Mouse (Mus musculus): Measurements from ENCODE around the gene Tgfbr2. TPM values are rescaled to one million over a fixed set of nuclear protein-coding genes. Genes with fewer than 3 reads are reported as not detected.

Tgfbr2 gene
- polyA plus RNA-seq, 1 experiment from 2014 or later, result 8.9 TPM

DNA sequence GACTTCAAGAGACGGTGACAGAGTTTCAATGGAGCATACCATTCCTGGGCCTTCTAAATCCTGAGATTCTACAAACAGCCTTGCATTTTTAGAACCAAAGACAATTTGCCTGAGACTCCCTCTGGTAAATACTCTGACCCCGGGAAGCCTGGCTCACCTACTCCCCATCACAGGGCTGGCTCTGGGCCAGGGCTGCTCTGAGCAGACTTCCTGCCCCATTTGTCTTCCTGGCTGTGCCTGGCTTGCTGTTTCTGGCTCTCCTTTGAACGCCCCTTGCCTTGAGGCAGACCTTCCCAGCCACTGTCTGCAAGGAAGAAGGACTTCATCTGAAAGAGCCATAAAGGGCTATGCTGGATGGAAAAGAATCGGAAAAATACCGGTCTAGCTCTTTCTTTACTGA is 83.2 kb downstream of the Tgfbr2 start:
- Histone ChIP-seq H3K4me2 (no peak overlapping the region), H3K36me3 (no peaks in the 10 kb centered on the region), H3K9me3 (no peaks in the 10 kb centered on the region), H3K9ac (no peak overlapping the region), H3K27me3 (no peaks in the 10 kb centered on the region), H3K4me1 (replicated peaks) (peaks cover 26% of the 10 kb centered on the region), H3K27ac (peak overlapping the region; percentile 44; the same call in 1 of the 2 replicates), H3K4me3 (no peak overlapping the region)
- 69% methylated on average over 5 of the region's 5 CpGs for WGBS
- no peak for ATAC-seq (ENCODE audit: low FRiP score)

DNA sequence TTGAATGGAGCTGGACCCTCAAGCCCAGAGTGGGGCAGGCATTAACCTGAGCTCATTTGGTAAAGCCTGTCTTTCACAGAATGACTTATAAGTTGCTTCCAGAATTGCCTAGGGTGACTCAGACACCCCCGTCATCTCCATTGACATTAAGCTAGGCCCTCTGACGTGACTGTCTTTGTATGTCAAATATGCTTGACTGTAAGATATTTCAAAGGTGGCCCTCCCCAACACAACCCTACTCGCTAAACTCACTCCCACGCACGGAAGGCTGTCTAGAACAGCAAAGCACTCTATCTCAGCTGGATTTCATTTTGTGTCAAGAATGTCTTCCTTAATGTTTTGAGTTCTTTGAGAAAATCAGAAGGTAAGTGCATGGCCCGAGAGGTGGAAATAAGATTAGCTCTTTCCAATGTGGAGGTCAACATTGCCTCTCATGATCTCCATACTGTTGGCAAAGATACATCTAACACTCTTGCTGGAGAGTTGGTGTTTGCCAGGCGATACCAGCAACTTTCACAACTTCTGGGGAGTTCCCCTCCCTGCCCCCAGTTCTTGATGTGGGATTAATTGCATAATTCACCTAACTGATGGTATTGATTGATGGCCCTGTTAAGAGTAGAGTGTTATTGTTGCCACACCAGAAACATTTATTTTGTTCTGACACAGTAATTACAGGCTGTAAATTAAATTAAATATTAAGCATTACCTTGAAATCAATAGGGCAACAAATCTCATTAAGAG is 83.9 kb downstream of the Tgfbr2 start:
- no peak overlapping the region for H3K4me2 ChIP-seq
- H3K9ac ChIP-seq, result no peak overlapping the region
- 88% methylated on average over 7 of the region's 7 CpGs for WGBS
- H3K4me3 ChIP-seq, result no peak overlapping the region
- H3K4me1 ChIP-seq (replicated peaks), result peaks cover 26% of the 10 kb centered on the region
- H3K27ac ChIP-seq, result no peak overlapping the region
- H3K36me3 ChIP-seq, result no peaks in the 10 kb centered on the region
- no peaks in the 10 kb centered on the region for H3K9me3 ChIP-seq
- no peak for ATAC-seq (ENCODE audit: low FRiP score)
- H3K27me3 ChIP-seq, result no peaks in the 10 kb centered on the region

DNA sequence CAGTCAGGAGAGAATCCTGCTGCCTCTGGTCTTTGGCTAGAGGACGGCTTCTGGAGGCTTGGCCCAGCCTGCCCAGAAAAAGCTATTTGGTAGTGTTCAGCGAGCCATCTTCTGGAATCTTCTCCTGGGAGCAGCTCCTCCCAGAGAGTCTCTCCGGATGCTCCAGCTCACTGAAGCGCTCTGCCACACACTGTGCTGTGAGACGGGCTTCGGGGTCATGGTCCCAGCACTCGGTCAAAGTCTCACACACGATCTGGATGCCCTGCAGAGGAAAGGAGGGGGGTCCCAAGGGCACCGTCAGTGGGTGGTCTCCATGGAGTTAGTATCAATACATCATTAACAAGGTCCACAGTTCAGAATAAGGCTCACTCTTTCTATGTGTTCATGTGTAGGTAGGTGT is 84.9 kb downstream of the Tgfbr2 start:
- H3K9me3 ChIP-seq, result no peaks in the 10 kb centered on the region
- 84% methylated on average over 9 of the region's 9 CpGs for WGBS
- H3K9ac ChIP-seq, result no peak overlapping the region
- no peak overlapping the region for H3K4me2 ChIP-seq
- H3K4me3 ChIP-seq, result no peak overlapping the region
- no peaks in the 10 kb centered on the region for H3K27me3 ChIP-seq
- peaks cover 26% of the 10 kb centered on the region for H3K4me1 ChIP-seq (replicated peaks)
- H3K36me3 ChIP-seq, result no peaks in the 10 kb centered on the region
- ATAC-seq (ENCODE audit: low FRiP score), result no peak
- H3K27ac ChIP-seq, result no peak overlapping the region

DNA sequence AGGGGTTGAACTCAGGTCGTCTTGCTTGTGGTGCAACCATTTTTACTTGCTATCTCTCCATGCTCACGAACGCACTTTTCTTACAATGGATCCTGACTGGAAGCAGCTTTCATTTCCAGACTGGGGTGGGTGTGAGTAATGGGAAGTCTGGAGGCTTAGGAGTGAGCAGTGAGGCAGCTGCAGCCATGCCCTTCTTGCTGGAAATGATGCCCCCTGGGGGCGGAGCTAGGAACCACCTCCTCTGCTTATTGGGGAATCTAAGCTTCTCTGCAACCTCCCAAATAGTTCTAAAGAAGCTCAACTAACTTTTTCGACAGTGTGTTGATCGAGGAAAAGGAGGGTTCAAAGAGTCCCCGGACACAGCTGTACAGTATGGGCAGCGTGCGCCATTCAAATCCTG is 86.2 kb downstream of the Tgfbr2 start:
- Histone ChIP-seq H3K36me3 (no peaks in the 10 kb centered on the region), H3K4me2 (no peak overlapping the region), H3K27me3 (no peaks in the 10 kb centered on the region), H3K4me1 (replicated peaks) (peaks cover 26% of the 10 kb centered on the region), H3K9ac (no peak overlapping the region), H3K4me3 (no peak overlapping the region), H3K9me3 (no peaks in the 10 kb centered on the region), H3K27ac (no peak overlapping the region)
- WGBS, result 81% methylated on average over 9 of the region's 9 CpGs
- no peak for ATAC-seq (ENCODE audit: low FRiP score)

DNA sequence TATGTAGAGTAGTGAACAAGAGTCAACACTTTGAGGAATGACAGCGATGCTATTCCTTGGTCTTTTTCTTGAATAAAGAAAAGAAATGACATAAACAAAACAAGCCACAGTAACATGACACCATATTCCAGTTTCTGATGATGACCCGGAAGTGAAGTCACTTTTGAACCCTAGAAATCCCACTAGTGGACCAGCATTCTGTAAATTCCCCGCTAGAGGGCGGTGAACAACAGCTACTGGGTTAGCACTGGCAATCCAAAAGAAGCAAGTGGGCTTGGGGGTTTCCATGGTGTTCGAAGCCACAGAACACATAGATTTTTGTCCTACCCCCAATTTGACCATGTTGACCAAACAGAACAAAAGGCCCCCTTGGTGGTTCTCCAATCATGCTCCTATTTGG is 87.3 kb downstream of the Tgfbr2 start:
- Histone ChIP-seq H3K9me3 (no peaks in the 10 kb centered on the region), H3K27me3 (no peaks in the 10 kb centered on the region), H3K27ac (no peak overlapping the region), H3K4me3 (no peak overlapping the region), H3K36me3 (no peaks in the 10 kb centered on the region), H3K4me2 (no peak overlapping the region), H3K4me1 (replicated peaks) (peaks cover 23% of the 10 kb centered on the region), H3K9ac (no peak overlapping the region)
- ATAC-seq (ENCODE audit: low FRiP score), result no peak
- 44% methylated on average over 5 of the region's 5 CpGs for WGBS

DNA sequence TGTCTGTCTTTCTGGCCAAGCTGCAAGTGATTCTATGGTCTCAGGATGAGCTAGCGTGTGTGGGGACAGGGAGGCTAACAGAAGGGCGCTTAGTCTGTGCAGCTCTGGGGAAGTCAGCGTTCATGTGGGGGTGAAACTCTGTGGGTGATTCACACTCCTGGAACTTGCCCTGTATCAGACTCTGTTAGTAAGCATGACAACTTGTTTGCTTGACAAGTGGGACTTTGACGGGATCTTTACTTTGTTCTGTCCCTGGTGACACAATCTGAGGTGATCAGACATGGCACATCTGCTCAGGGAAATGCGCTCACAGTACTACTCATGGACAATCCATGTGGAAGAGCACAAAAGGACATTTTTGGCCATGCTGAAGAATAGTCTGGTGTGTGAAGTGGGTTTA is 87.9 kb downstream of the Tgfbr2 start:
- Histone ChIP-seq H3K27me3 (no peaks in the 10 kb centered on the region), H3K27ac (no peak overlapping the region), H3K36me3 (no peaks in the 10 kb centered on the region), H3K4me3 (no peak overlapping the region), H3K9me3 (no peaks in the 10 kb centered on the region), H3K9ac (no peak overlapping the region), H3K4me2 (no peak overlapping the region), H3K4me1 (replicated peaks) (peaks cover 18% of the 10 kb centered on the region)
- 91% methylated on average over 5 of the region's 5 CpGs for WGBS
- no peak for ATAC-seq (ENCODE audit: low FRiP score)

DNA sequence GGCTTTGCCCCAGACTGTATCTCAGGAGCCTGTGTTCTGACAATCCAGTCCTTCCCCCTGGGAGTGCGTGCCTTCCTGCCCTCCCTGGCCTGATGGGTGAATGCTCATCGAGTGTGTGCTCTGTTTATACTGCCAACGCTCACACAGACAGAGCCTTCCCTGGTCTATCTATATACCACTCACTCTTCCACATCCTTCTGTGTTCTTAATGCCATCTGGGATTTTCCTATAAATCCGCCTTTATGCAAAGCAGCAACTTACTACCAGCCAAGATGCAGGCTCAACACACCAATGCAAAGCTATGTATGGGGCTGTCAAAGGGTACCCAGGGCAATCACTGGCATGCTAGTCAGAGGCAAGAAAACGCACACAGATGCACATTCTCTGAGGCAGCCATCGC is 89.2 kb downstream of the Tgfbr2 start:
- H3K9me3 ChIP-seq, result no peaks in the 10 kb centered on the region
- H3K36me3 ChIP-seq, result no peaks in the 10 kb centered on the region
- no peak overlapping the region for H3K9ac ChIP-seq
- H3K27me3 ChIP-seq, result no peaks in the 10 kb centered on the region
- H3K4me1 ChIP-seq (replicated peaks), result peaks cover 13% of the 10 kb centered on the region
- H3K27ac ChIP-seq, result no peak overlapping the region
- no peak for ATAC-seq (ENCODE audit: low FRiP score)
- H3K4me2 ChIP-seq, result no peak overlapping the region
- H3K4me3 ChIP-seq, result no peak overlapping the region
- 93% methylated on average over 6 of the region's 6 CpGs for WGBS

DNA sequence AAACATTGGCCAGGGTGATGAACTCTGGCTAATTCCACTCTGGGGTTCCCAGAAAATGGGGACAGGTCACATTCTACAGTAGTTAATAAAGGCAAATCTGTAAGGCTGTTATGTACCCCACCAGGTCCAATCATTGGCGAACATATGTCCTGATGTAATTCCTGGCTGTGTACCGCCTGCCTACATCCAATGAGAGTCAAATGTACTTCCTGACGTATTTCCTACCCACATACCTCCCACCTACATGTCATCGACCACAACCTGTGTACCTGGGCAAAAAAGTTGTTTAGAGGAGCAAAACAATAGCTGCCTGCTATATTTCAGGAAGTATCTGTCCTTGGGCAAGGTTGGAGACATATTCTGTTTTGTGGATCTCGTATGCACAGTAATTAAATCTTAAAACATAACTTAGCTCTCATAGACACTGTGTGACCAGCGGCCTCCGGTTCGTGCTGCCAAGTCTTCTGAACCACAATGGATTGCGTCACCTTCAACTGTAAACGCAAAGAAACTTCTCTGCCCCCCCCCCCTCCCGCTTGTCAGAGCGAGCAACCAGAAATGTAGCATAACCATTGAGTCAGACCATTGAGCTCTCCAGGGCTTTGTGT is 90.7 kb downstream of the Tgfbr2 start:
- H3K27me3 ChIP-seq, result no peaks in the 10 kb centered on the region
- H3K4me1 ChIP-seq (replicated peaks), result 0 out of 2 replicates have a peak, but pooled peaks cover 3% of the 10 kb centered on the region
- no peak overlapping the region for H3K9ac ChIP-seq
- no peak overlapping the region for H3K27ac ChIP-seq
- WGBS, result 92% methylated on average over 12 of the region's 12 CpGs
- H3K9me3 ChIP-seq, result no peaks in the 10 kb centered on the region
- H3K36me3 ChIP-seq, result no peaks in the 10 kb centered on the region
- no peak for ATAC-seq (ENCODE audit: low FRiP score)
- no peak overlapping the region for H3K4me2 ChIP-seq
- no peak overlapping the region for H3K4me3 ChIP-seq

DNA sequence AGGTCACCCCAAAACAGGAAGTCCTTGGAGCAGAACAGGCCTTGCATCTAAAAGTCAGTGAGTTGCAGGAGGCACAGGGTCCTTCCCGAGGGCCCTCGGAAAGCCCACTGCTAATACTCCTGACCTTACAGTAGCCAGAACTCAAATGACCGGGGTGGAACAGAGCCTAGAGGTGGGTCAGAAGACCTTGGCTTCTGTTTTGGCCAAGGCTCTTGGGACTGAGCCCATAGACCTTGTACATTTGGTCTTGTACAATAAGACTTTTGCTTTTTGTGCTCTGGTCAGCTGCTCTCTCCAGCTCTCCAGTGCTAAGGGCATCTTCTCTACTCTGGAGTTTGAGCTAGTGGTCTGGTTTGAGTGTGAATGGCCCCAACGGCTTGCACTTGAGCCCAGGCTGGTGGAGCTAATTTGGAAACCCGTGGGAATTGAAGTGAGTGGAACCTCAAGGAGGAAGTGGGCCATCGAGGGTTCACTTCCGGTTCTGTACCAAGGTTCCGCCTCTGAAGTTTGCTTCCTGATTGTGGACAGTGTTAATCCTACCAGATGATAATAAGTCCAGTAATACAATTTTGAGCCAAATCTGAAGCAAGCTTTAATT is 91.3 kb downstream of the Tgfbr2 start:
- Histone ChIP-seq H3K36me3 (no peaks in the 10 kb centered on the region), H3K9me3 (no peaks in the 10 kb centered on the region), H3K4me1 (replicated peaks) (no peaks in the 10 kb centered on the region), H3K27me3 (no peaks in the 10 kb centered on the region), H3K9ac (no peak overlapping the region), H3K27ac (no peak overlapping the region), H3K4me3 (no peak overlapping the region), H3K4me2 (no peak overlapping the region)
- 92% methylated on average over 8 of the region's 8 CpGs for WGBS
- no peak for ATAC-seq (ENCODE audit: low FRiP score)

DNA sequence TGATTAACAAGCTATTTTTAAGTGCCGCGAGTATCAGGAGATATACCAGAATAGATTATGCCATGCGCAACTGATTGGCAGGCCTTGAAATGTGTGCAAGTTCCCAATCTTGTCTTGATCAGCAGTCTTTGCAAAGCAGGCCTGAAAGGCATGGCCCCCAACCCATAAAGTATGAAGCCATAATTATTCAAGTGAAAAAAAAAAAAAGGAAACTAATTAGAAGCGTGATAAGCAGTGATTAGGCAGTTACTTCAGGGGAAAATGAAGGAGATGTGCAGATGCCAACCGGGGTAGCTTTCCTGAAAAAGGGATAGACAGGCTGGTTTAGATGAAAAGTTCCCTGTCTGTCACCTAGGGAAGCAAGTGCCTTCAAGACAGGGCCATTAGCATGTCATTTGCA is 91.9 kb downstream of the Tgfbr2 start:
- no peaks in the 10 kb centered on the region for H3K36me3 ChIP-seq
- H3K4me3 ChIP-seq, result no peak overlapping the region
- 75% methylated on average over 5 of the region's 5 CpGs for WGBS
- no peaks in the 10 kb centered on the region for H3K27me3 ChIP-seq
- H3K9ac ChIP-seq, result no peak overlapping the region
- H3K4me2 ChIP-seq, result no peak overlapping the region
- no peak for ATAC-seq (ENCODE audit: low FRiP score)
- no peaks in the 10 kb centered on the region for H3K4me1 ChIP-seq (replicated peaks)
- no peak overlapping the region for H3K27ac ChIP-seq
- H3K9me3 ChIP-seq, result no peaks in the 10 kb centered on the region

DNA sequence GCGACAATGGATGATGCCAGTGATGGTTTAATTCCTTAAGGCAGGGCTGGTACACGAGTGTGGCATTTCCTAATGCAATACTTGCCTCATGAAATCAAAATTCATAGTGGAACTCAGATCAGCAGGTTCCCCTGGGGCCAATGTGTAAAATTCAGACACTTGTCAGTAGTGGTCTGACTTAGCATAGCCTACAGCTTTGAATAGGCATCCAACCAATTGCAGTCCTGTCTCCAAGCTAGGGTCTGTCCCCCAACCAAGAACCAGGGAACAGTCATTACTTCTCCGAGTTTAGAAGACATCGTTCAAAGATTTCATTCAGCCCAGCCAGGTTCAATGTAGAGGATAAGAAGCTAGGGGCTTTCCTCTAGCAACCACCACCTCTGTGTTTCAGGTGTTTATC is 93.4 kb downstream of the Tgfbr2 start:
- Histone ChIP-seq H3K4me1 (replicated peaks) (0 out of 2 replicates have a peak, but pooled peaks cover 2% of the 10 kb centered on the region), H3K27ac (no peak overlapping the region), H3K36me3 (no peaks in the 10 kb centered on the region), H3K9ac (no peak overlapping the region), H3K4me3 (no peak overlapping the region), H3K4me2 (no peak overlapping the region), H3K27me3 (no peaks in the 10 kb centered on the region), H3K9me3 (no peaks in the 10 kb centered on the region)
- whole genome bisulfite sequencing, result 87% methylated on average over 4 of the region's 4 CpGs
- no peak for ATAC-seq (ENCODE audit: low FRiP score)

DNA sequence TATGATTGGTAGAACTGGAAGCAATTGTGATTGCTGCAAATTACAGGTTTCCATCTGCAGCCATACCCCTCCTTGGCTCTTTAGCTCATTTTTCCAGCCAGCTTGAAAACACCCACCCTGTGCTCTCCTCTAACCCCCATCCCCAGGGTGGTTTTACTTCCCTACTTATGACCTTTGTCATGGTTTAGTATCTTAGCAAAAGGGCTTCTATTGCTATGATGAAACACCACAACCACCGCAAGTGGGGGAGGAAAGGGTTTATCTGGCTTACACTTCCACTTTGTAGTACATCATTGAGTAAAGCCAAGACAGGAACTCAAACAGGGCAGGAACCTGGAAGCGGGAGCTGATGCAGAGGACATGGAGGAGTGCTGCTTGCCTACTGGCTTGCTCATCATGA is 97.7 kb downstream of the Tgfbr2 start:
- no peaks in the 10 kb centered on the region for H3K27me3 ChIP-seq
- no peak for ATAC-seq (ENCODE audit: low FRiP score)
- no peak overlapping the region for H3K4me2 ChIP-seq
- no peaks in the 10 kb centered on the region for H3K9me3 ChIP-seq
- 0 out of 2 replicates have a peak, but pooled peaks cover 2% of the 10 kb centered on the region for H3K4me1 ChIP-seq (replicated peaks)
- no peaks in the 10 kb centered on the region for H3K36me3 ChIP-seq
- H3K27ac ChIP-seq, result no peak overlapping the region
- H3K4me3 ChIP-seq, result no peak overlapping the region
- H3K9ac ChIP-seq, result no peak overlapping the region
- 92% methylated on average over 2 of the region's 2 CpGs for WGBS

DNA sequence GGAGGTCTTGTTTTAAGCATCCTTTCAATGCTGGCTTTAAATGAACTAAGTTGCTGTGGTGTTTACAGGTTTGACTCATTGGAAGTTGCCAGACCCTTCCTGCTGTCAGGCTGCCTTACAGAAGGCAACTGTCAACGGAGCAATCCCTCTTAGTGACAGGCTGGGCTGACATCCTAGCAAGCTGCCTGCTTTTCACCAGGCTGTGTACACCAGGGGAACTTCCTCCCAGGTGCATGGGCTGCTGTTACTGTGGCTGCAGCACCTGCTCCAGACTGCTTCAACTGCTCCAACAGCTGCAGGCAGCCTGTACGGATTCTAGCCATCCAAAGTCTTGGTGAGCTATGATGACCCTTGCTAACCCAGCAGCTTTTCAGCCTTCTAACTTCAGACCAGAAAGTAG is 98.2 kb downstream of the Tgfbr2 start:
- Histone ChIP-seq H3K4me3 (no peak overlapping the region), H3K27me3 (no peaks in the 10 kb centered on the region), H3K4me1 (replicated peaks) (0 out of 2 replicates have a peak, but pooled peaks cover 2% of the 10 kb centered on the region), H3K27ac (no peak overlapping the region), H3K9ac (no peak overlapping the region), H3K4me2 (no peak overlapping the region), H3K36me3 (no peaks in the 10 kb centered on the region), H3K9me3 (no peaks in the 10 kb centered on the region)
- 76% methylated on average over 2 of the region's 2 CpGs for WGBS
- no peak for ATAC-seq (ENCODE audit: low FRiP score)

Data from hindbrain, embryonic 13.5 days (tissue).